Mouse (Mus musculus): Measurements from ENCODE around the gene Gm29735. TPM values are rescaled to one million over a fixed set of nuclear protein-coding genes. Genes with fewer than 3 reads are reported as not detected.
"Not testable (repeated sequence)": the region's sequence is repeated elsewhere in the genome, so short reads cannot be mapped to it uniquely, and the experiment has no call there.

Gm29735 gene
- polyA plus RNA-seq (2015; fragmentation: Nextera tagmentation; extraction: Ambion mirVana), result not detected in 2 replicates

- not testable (repeated sequence) for H3K9me3 ChIP-seq; H3K4me3 ChIP-seq; H3K27me3 ChIP-seq; H3K27ac ChIP-seq; H3K4me1 ChIP-seq; ATAC-seq (ENCODE audit: insufficient number of reproducible peaks, insufficient read depth, low FRiP score, low TSS enrichment, low read depth); H3K9ac ChIP-seq; H3K4me2 ChIP-seq; H3K36me3 ChIP-seq
- WGBS, result 54% methylated on average over 2 of the region's 2 CpGs
Observed at GRCm38 (mm10) chr7:142157013-142157412, at the start of gene Gm29735. Gene Gm29735 (minus strand): TSS chr7:142157113.

GRCm38 (mm10) chr7:142205488-142205887 lies 48.6 kb upstream of the Gm29735 start:
- H3K27me3 ChIP-seq, result peaks cover 6% of the 10 kb centered on the region; the same call in 1 of the 2 replicates
- H3K36me3 ChIP-seq, result no peaks in the 10 kb centered on the region
- H3K4me1 ChIP-seq, result no peaks in the 10 kb centered on the region
- H3K9me3 ChIP-seq, result no peaks in the 10 kb centered on the region
- H3K27ac ChIP-seq, result no peak overlapping the region
- no peak overlapping the region for H3K4me2 ChIP-seq
- ATAC-seq (ENCODE audit: insufficient number of reproducible peaks, insufficient read depth, low FRiP score, low TSS enrichment, low read depth), result no peak
- H3K9ac ChIP-seq, result no peak overlapping the region
- H3K4me3 ChIP-seq, result no peak overlapping the region

DNA sequence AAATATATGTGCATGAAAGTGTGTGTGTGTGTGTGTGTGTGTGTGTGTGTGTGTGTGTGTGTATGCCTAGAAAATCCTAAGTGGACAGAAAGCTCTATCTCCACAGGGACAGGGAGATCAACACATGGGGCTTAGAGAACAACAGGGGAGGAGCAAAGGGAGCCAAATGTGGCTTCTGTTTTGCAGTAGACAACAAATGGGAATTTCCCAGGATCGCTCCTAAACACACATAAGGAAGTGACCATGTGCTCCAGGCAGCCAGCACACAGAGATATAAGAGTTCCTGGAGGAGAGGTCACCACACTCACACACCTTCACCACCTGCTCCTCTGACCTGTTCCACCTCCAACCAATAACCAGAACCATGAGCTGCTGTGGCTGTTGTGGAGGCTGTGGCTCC lies 44.2 kb upstream of the Gm29735 start, which contains the start of gene Krtap5-3:
Gene Krtap5-3, plus strand, starts transcription at position 301 of the 400 bp plus-strand sequence.
- H3K9me3 ChIP-seq, result no peaks in the 10 kb centered on the region
- 74% methylated on average over 1 of the region's 1 CpGs for WGBS

GRCm38 (mm10) chr7:142198748-142199147 lies 41.8 kb upstream of the Gm29735 start:
- Histone ChIP-seq H3K36me3 (no peaks in the 10 kb centered on the region), H3K4me3 (no peak overlapping the region), H3K4me1 (no peaks in the 10 kb centered on the region), H3K9ac (no peak overlapping the region), H3K4me2 (no peak overlapping the region), H3K27me3 (peaks cover 11% of the 10 kb centered on the region; the same call in 1 of the 2 replicates), H3K27ac (no peak overlapping the region), H3K9me3 (no peaks in the 10 kb centered on the region)
- ATAC-seq (ENCODE audit: insufficient number of reproducible peaks, insufficient read depth, low FRiP score, low TSS enrichment, low read depth), result no peak
- 73% methylated on average over 2 of the region's 2 CpGs for WGBS

More for the DNA sequence above, 44.2 kb upstream of the Gm29735 start, which contains the start of gene Krtap5-3:
- Histone ChIP-seq H3K4me3 (no peak within 1 kb of the TSS), H3K9ac (no peak within 1 kb of the TSS), H3K27me3 (peaks cover 11% of the 10 kb centered on the region; the same call in 1 of the 2 replicates), H3K4me2 (no peak within 1 kb of the TSS), H3K27ac (no peak within 1 kb of the TSS), H3K4me1 (no peaks in the 10 kb centered on the region), H3K36me3 (no peaks in the 10 kb centered on the region)
- no peak for ATAC-seq (ENCODE audit: insufficient number of reproducible peaks, insufficient read depth, low FRiP score, low TSS enrichment, low read depth)

DNA sequence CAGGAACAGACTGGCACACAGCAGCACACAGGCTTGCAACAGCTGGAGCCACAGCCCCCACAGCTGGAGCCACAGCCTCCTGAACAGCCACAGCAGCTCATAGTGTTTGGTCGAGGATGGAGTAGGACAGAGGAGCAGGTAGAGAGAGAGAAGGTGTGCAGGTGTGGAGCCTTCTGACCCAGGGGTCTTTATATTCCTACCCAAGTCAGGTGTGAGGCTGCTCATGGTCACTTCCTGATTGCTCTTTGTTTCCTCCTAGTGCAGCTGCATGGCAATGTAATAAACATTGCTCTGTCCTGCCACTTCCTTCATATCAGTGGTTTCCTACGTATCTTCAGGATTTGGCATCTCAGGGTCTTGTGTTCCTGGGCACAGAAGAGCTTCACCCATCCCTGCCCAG lies 33.4 kb upstream of the Gm29735 start, which contains the start of gene Gm10153:
Gene Gm10153, minus strand, starts transcription at position 101 of the 400 bp plus-strand sequence.
- H3K9me3 ChIP-seq, result no peaks in the 10 kb centered on the region; the same call in 1 of the 2 replicates
- no peak within 1 kb of the TSS for H3K4me3 ChIP-seq
- no peaks in the 10 kb centered on the region for H3K36me3 ChIP-seq
- peaks cover 9% of the 10 kb centered on the region; the same call in 1 of the 2 replicates for H3K27me3 ChIP-seq
- H3K4me1 ChIP-seq, result no peaks in the 10 kb centered on the region
- H3K27ac ChIP-seq, result no peak within 1 kb of the TSS
- H3K9ac ChIP-seq, result no peak within 1 kb of the TSS
- ATAC-seq (ENCODE audit: insufficient number of reproducible peaks, insufficient read depth, low FRiP score, low TSS enrichment, low read depth), result no peak
- 51% methylated on average over 2 of the region's 2 CpGs for WGBS
- no peak within 1 kb of the TSS for H3K4me2 ChIP-seq

- no peak overlapping the region for H3K27ac ChIP-seq
- H3K27me3 ChIP-seq, result peaks cover 9% of the 10 kb centered on the region; the same call in 1 of the 2 replicates
- no peak overlapping the region for H3K4me3 ChIP-seq
- no peaks in the 10 kb centered on the region for H3K36me3 ChIP-seq
- H3K9ac ChIP-seq, result no peak overlapping the region
- H3K4me2 ChIP-seq, result no peak overlapping the region
- ATAC-seq (ENCODE audit: insufficient number of reproducible peaks, insufficient read depth, low FRiP score, low TSS enrichment, low read depth), result no peak
- H3K4me1 ChIP-seq, result no peaks in the 10 kb centered on the region
- no peaks in the 10 kb centered on the region; the same call in 1 of the 2 replicates for H3K9me3 ChIP-seq
- 77% methylated on average over 2 of the region's 2 CpGs for WGBS
Observed at GRCm38 (mm10) chr7:142188156-142188555, 31.2 kb upstream of the Gm29735 start.

DNA sequence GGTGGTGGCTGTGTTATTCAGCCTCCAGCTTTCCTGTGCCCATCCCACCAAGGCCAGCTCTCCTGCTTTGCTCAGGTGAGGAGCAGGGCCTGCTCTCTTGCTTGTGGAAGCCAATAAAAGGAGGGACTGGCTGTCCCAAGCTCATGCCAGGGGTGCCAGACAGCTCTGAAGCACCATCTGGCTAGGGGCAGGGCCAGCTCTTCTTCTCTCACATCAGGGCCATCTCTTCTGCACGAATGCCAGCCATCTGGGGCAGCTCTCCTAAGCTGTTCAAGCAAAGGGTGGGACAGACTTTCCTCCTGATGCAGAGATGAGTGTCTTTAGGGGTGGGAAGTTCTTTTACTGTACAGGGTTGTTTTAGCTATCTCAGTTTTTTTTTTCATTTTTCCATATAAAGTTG lies 24.1 kb upstream of the Gm29735 start:
- ATAC-seq (ENCODE audit: insufficient number of reproducible peaks, insufficient read depth, low FRiP score, low TSS enrichment, low read depth), result no peak
- WGBS, result 54% methylated on average over 1 of the region's 1 CpGs
- Histone ChIP-seq H3K4me1 (no peaks in the 10 kb centered on the region), H3K27ac (no peak overlapping the region), H3K9me3 (no peaks in the 10 kb centered on the region), H3K9ac (no peak overlapping the region), H3K36me3 (no peaks in the 10 kb centered on the region), H3K27me3 (no peaks in the 10 kb centered on the region), H3K4me3 (no peak overlapping the region), H3K4me2 (no peak overlapping the region)

GRCm38 (mm10) chr7:142178685-142179084 lies 21.8 kb upstream of the Gm29735 start:
- WGBS, result 76% methylated on average over 1 of the region's 1 CpGs
- H3K4me1 ChIP-seq, result no peaks in the 10 kb centered on the region
- no peaks in the 10 kb centered on the region for H3K36me3 ChIP-seq
- no peak overlapping the region for H3K9ac ChIP-seq
- no peaks in the 10 kb centered on the region for H3K9me3 ChIP-seq
- ATAC-seq (ENCODE audit: insufficient number of reproducible peaks, insufficient read depth, low FRiP score, low TSS enrichment, low read depth), result no peak
- H3K4me3 ChIP-seq, result no peak overlapping the region
- H3K4me2 ChIP-seq, result no peak overlapping the region
- no peaks in the 10 kb centered on the region for H3K27me3 ChIP-seq
- no peak overlapping the region for H3K27ac ChIP-seq

DNA sequence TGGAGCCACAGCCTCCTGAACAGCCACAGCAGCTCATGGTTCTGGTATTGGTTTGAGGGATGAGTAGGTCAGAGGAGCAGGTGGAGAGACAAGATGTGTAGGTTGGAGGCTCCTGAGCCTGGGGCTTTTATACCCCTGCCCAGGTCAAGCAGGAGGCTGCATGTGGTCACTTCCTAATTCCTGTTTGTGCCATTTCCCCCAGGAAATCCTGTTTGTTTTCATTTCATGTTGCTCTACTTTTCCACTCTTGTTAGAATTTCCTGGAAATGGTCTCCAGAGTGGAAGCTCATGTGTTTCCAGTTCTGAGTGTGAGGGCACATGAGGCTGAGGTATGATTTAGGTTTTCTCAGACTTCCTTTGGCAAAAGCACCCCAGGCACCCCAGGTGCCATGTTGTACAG lies 19.0 kb upstream of the Gm29735 start, which contains the start of gene Krtap5-2:
Gene Krtap5-2, minus strand, starts transcription at position 101 of the 400 bp plus-strand sequence.
- H3K4me2 ChIP-seq; ATAC-seq (ENCODE audit: insufficient number of reproducible peaks, insufficient read depth, low FRiP score, low TSS enrichment, low read depth); H3K27me3 ChIP-seq; H3K9me3 ChIP-seq; H3K4me1 ChIP-seq; H3K9ac ChIP-seq; H3K4me3 ChIP-seq; H3K27ac ChIP-seq; H3K36me3 ChIP-seq: not testable (repeated sequence)

DNA sequence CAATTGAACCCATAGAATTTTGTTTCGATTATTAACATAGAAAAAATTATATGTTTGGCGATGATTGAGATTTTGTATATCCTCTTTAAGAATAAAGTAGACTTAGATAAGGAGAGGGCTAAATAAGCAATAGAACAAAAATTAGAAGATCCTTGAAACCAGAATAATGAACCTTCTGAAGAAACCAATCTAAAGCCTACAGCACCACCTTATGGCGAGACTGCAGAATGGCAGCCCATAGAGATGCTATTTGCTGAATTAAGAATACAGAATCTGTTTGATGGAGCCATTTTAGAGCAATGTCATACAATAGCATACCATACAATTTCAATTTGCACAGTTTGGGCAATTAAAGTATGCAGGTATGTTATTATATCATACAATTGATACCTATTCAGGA lies 12.9 kb upstream of the Gm29735 start:
- 50% methylated on average over 3 of the region's 3 CpGs for WGBS
- Histone ChIP-seq H3K4me1 (no peaks in the 10 kb centered on the region), H3K27ac (no peak overlapping the region), H3K4me3 (no peak overlapping the region), H3K27me3 (no peaks in the 10 kb centered on the region; the same call in 1 of the 2 replicates), H3K36me3 (no peaks in the 10 kb centered on the region), H3K4me2 (no peak overlapping the region), H3K9ac (no peak overlapping the region), H3K9me3 (no peaks in the 10 kb centered on the region)
- no peak for ATAC-seq (ENCODE audit: insufficient number of reproducible peaks, insufficient read depth, low FRiP score, low TSS enrichment, low read depth)

GRCm38 (mm10) chr7:142165639-142166038 lies 8.7 kb upstream of the Gm29735 start, which contains the start of gene Gm4553:
Gene Gm4553 (minus strand): TSS chr7:142165739.
- not testable (repeated sequence) for H3K4me1 ChIP-seq; H3K27me3 ChIP-seq; H3K4me3 ChIP-seq; H3K36me3 ChIP-seq; H3K27ac ChIP-seq; H3K4me2 ChIP-seq; H3K9me3 ChIP-seq; H3K9ac ChIP-seq; ATAC-seq (ENCODE audit: insufficient number of reproducible peaks, insufficient read depth, low FRiP score, low TSS enrichment, low read depth)

DNA sequence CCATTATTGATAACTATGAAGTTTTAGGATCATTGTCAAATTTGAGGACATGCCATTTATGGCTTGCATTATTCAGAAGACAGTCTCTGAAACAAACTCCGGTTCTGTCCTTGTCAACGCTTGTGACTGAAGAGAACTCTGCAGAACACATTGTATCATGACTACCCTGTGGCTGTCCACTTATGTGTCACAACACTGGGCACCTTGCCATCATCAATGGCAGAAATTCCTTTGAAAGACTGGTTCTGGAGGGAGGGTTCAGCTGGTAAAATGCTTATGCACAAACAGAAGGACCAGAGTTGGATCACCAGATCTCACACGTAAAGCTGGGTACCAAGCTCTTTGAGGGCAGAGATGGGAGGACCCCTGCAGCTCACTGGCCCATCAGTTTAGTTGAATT lies 2.5 kb upstream of the Gm29735 start:
- WGBS, result 89% methylated on average over 3 of the region's 3 CpGs
- Histone ChIP-seq H3K27ac (no peak overlapping the region), H3K9ac (no peak overlapping the region), H3K36me3 (no peaks in the 10 kb centered on the region), H3K4me3 (no peak overlapping the region), H3K4me1 (no peaks in the 10 kb centered on the region), H3K4me2 (no peak overlapping the region), H3K9me3 (no peaks in the 10 kb centered on the region), H3K27me3 (no peaks in the 10 kb centered on the region)
- no peak for ATAC-seq (ENCODE audit: insufficient number of reproducible peaks, insufficient read depth, low FRiP score, low TSS enrichment, low read depth)

All from embryonic facial prominence, embryonic 13.5 days (tissue).